Mouse (Mus musculus): ENCODE results near the gene Pnkp.

- TF ChIP-seq CTCF (conservative IDR thresholded peaks at IDR 0.05 in 1 of 2, IDR thresholded peaks at IDR 0.05 in 1 of 2; ENCODE audit: low read depth in 2 of 2, low read length in 2 of 2) (no peak), EP300 (IDR thresholded peaks at IDR 0.05; ENCODE audit: low read length) (no peak)
Observed at GRCm38 (mm10) chr7:44884637-44885036, 27.7 kb downstream of the Pnkp start.
